Comparison of ENCODE assay signal across 12 mouse cellular contexts in genomic region chr11:22965503-22965902, GRCm38 (mm10). TPM values are rescaled to one million over a fixed set of nuclear protein-coding genes. Genes with fewer than 3 reads are reported as not detected.
DNase-seq lines count a peak whose midpoint lies in the region; ATAC-seq and TF ChIP-seq lines count a peak whose summit lies in the region.
"Had no signal": no experiment of that assay in that cellular context is flagged by ENCODE, and none has a peak within 500 bp of the region (broad histone marks: within the 10 kb centered on the region; RNA-seq: fewer than 3 reads in every experiment).

No protein-coding gene starts in this region.

- ATAC-seq in intestine, postnatal 0 days: no peak
- no peak for ATAC-seq in intestine, embryonic 15.5 days
- no peak for ATAC-seq in megakaryocyte, adult 5-6 weeks (ENCODE audit: poor library complexity, severe bottlenecking)
- no peak for ATAC-seq in granulocyte monocyte progenitor cell, adult 5-6 weeks (replicated peaks; ENCODE audit: poor library complexity, severe bottlenecking)
- ATAC-seq: forebrain, embryonic 14.5 days had no signal

- no peak overlapping the region for H3K9ac ChIP-seq in intestine, postnatal 0 days (ENCODE audit: low read depth, low read length)
- no peak overlapping the region for H3K9ac ChIP-seq in intestine, embryonic 15.5 days
- H3K9ac ChIP-seq: heart, embryonic 15.5 days; neural tube, embryonic 12.5 days had no signal

- H3K9me3 ChIP-seq in intestine, postnatal 0 days (ENCODE audit: control insufficient read depth): no peaks in the 10 kb centered on the region
- no peaks in the 10 kb centered on the region for H3K9me3 ChIP-seq in intestine, embryonic 15.5 days

- TF ChIP-seq CTCF in intestine, postnatal 0 days (IDR thresholded peaks at IDR 0.05; ENCODE audit: low read depth): peak; percentile 58
- peak; percentile 6; the same call in 1 of the 2 replicates for TF ChIP-seq CTCF in spleen, adult 2 months (IDR thresholded peaks at IDR 0.05; ENCODE audit: extremely low read depth, insufficient read depth, insufficient read length, insufficient replicate concordance)

- H3K4me3 ChIP-seq in intestine, postnatal 0 days (ENCODE audit: low read depth, low read length): no peak overlapping the region
- H3K4me3 ChIP-seq in intestine, embryonic 15.5 days (replicated peaks): no peak overlapping the region
- no peak overlapping the region for H3K4me3 ChIP-seq in spleen, adult 2 months (ENCODE audit: extremely low read depth, insufficient read depth, insufficient read length)
- H3K4me3 ChIP-seq: heart, embryonic 15.5 days; neural tube, embryonic 12.5 days had no signal

- no peaks in the 10 kb centered on the region for H3K4me1 ChIP-seq in intestine, postnatal 0 days (replicated peaks; ENCODE audit: control insufficient read depth, insufficient read depth, low read length)
- no peaks in the 10 kb centered on the region for H3K4me1 ChIP-seq in intestine, embryonic 15.5 days (replicated peaks)
- H3K4me1 ChIP-seq in spleen, adult 2 months (ENCODE audit: control insufficient read depth, insufficient read depth, insufficient read length): no peaks in the 10 kb centered on the region
- H3K4me1 ChIP-seq: neural tube, embryonic 12.5 days had no signal

- H3K36me3 ChIP-seq in intestine, postnatal 0 days (ENCODE audit: control insufficient read depth, insufficient read depth): peaks cover 5% of the 10 kb centered on the region; the same call in 1 of the 2 replicates
- 0 out of 2 replicates have a peak, but pooled peaks cover 3% of the 10 kb centered on the region for H3K36me3 ChIP-seq in intestine, embryonic 15.5 days
- no peaks in the 10 kb centered on the region for H3K36me3 ChIP-seq in spleen, adult 2 months (ENCODE audit: control insufficient read depth, insufficient read depth, low read length)

- 85% methylated on average over 4 of the region's 4 CpGs for WGBS in intestine, postnatal 0 days
- WGBS in intestine, embryonic 15.5 days: 83% methylated on average over 4 of the region's 4 CpGs
- 92% methylated on average over 4 of the region's 4 CpGs for WGBS in spleen, adult 2 months

- no peak overlapping the region for H3K4me2 ChIP-seq in intestine, postnatal 0 days (replicated peaks; ENCODE audit: low read depth)
- H3K4me2 ChIP-seq in intestine, embryonic 15.5 days (replicated peaks): no peak overlapping the region
- H3K4me2 ChIP-seq: heart, embryonic 15.5 days; neural tube, embryonic 12.5 days had no signal

- H3K27ac ChIP-seq in intestine, postnatal 0 days (ENCODE audit: low read depth, low read length): no peak overlapping the region
- no peak overlapping the region for H3K27ac ChIP-seq in intestine, embryonic 15.5 days
- H3K27ac ChIP-seq in spleen, adult 2 months (ENCODE audit: insufficient read depth, low read length): no peak overlapping the region
- H3K27ac ChIP-seq: heart, embryonic 15.5 days; neural tube, embryonic 12.5 days had no signal

- no peaks in the 10 kb centered on the region for H3K27me3 ChIP-seq in intestine, postnatal 0 days (replicated peaks; ENCODE audit: control insufficient read depth, insufficient read depth, low read length)
- no peaks in the 10 kb centered on the region for H3K27me3 ChIP-seq in intestine, embryonic 15.5 days (replicated peaks)
- no peaks in the 10 kb centered on the region for H3K27me3 ChIP-seq in spleen, adult 2 months (ENCODE audit: control insufficient read depth, insufficient read depth, low read length)
- H3K27me3 ChIP-seq: heart, embryonic 15.5 days; neural tube, embryonic 12.5 days had no signal

- no peak for DNase-seq in spleen, adult 2 months (ENCODE audit: low read depth in 1 of 2, low spot score in 2 of 2)
- DNase-seq in spleen, postnatal 14 days (ENCODE audit: low spot score in 2 of 2): no peak
- peak; percentile 37 for DNase-seq in ZHBTc4 (ENCODE audit: low read depth, low spot score)
- peak; percentile 43 for DNase-seq in thymus, postnatal 4 days
- DNase-seq: cerebellum, postnatal 14 days had no signal

- no peak for TF ChIP-seq POLR2A in spleen, adult 2 months (IDR thresholded peaks at IDR 0.05; ENCODE audit: low read depth, low read length)

RNA-seq across cellular contexts. Expression of gene Zrsr1, which starts 6.3 kb away (rescaled TPM):
- 2.0 and 2.3 TPM in 2 replicates for polyA plus RNA-seq in intestine, postnatal 0 days (2015; fragmentation: Nextera tagmentation; extraction: Ambion mirVana)
- 2.4 and 2.9 TPM in 2 replicates for polyA plus RNA-seq in intestine, embryonic 15.5 days (2015; fragmentation: Nextera tagmentation; extraction: Ambion mirVana)
- polyA plus RNA-seq in spleen, adult 2 months (2012; rRNA removed): 4.8 and 5.4 TPM in 2 replicates
- 7.2 and 7.4 TPM in 2 replicates for total RNA-seq in megakaryocyte, adult 5-6 weeks (2015)
- 11.7 and 15.4 TPM in 2 replicates for total RNA-seq in megakaryocyte, adult 5-6 weeks (2017)
- total RNA-seq in granulocyte monocyte progenitor cell, adult 5-6 weeks (2014; fragmentation: Nextera tagmentation): 3.2 and 4.1 TPM in 2 replicates
- 4.5 and 9.3 TPM in 2 replicates for total RNA-seq in granulocyte monocyte progenitor cell, adult 5-6 weeks (2017)

RNA-seq across cellular contexts. Expression of gene Gm28048, which starts 16.4 kb away (rescaled TPM):
- 15.8 and 20.3 TPM in 2 replicates for polyA plus RNA-seq in intestine, postnatal 0 days (2015; fragmentation: Nextera tagmentation; extraction: Ambion mirVana)
- 13.1 and 16.2 TPM in 2 replicates for polyA plus RNA-seq in intestine, embryonic 15.5 days (2015; fragmentation: Nextera tagmentation; extraction: Ambion mirVana)
- polyA plus RNA-seq in spleen, adult 2 months (2012; rRNA removed): 0.05 TPM in 1 of 2 replicates, not detected in the other
- 58.7 and 62.6 TPM in 2 replicates for total RNA-seq in megakaryocyte, adult 5-6 weeks (2015)
- total RNA-seq in megakaryocyte, adult 5-6 weeks (2017): 31.5 and 36.8 TPM in 2 replicates
- 70.6 and 93.5 TPM in 2 replicates for total RNA-seq in granulocyte monocyte progenitor cell, adult 5-6 weeks (2014; fragmentation: Nextera tagmentation)
- total RNA-seq in granulocyte monocyte progenitor cell, adult 5-6 weeks (2017): 48.6 and 74.5 TPM in 2 replicates

RNA-seq across cellular contexts. Expression of gene Commd1, which starts 16.7 kb away (rescaled TPM):
- polyA plus RNA-seq in intestine, postnatal 0 days (2015; fragmentation: Nextera tagmentation; extraction: Ambion mirVana): 286 and 294 TPM in 2 replicates
- polyA plus RNA-seq in intestine, embryonic 15.5 days (2015; fragmentation: Nextera tagmentation; extraction: Ambion mirVana): 375 and 384 TPM in 2 replicates
- polyA plus RNA-seq in spleen, adult 2 months (2012; rRNA removed): 4.2 and 5.4 TPM in 2 replicates
- total RNA-seq in megakaryocyte, adult 5-6 weeks (2015): 138 TPM in 2 replicates
- total RNA-seq in megakaryocyte, adult 5-6 weeks (2017): 98.5 and 129 TPM in 2 replicates
- 95.6 and 97.6 TPM in 2 replicates for total RNA-seq in granulocyte monocyte progenitor cell, adult 5-6 weeks (2014; fragmentation: Nextera tagmentation)
- total RNA-seq in granulocyte monocyte progenitor cell, adult 5-6 weeks (2017): 119 and 143 TPM in 2 replicates

RNA-seq across cellular contexts. Expression of gene Cct4, which starts 24.8 kb away (rescaled TPM):
- 95.3 and 101 TPM in 2 replicates for polyA plus RNA-seq in intestine, postnatal 0 days (2015; fragmentation: Nextera tagmentation; extraction: Ambion mirVana)
- polyA plus RNA-seq in intestine, embryonic 15.5 days (2015; fragmentation: Nextera tagmentation; extraction: Ambion mirVana): 256 and 268 TPM in 2 replicates
- polyA plus RNA-seq in spleen, adult 2 months (2012; rRNA removed): 155 and 159 TPM in 2 replicates
- 184 and 193 TPM in 2 replicates for total RNA-seq in megakaryocyte, adult 5-6 weeks (2015)
- total RNA-seq in megakaryocyte, adult 5-6 weeks (2017): 137 and 141 TPM in 2 replicates
- total RNA-seq in granulocyte monocyte progenitor cell, adult 5-6 weeks (2014; fragmentation: Nextera tagmentation): 190 and 205 TPM in 2 replicates
- 260 and 305 TPM in 2 replicates for total RNA-seq in granulocyte monocyte progenitor cell, adult 5-6 weeks (2017)

RNA-seq across cellular contexts. Expression of gene Fam161a, which starts 41.8 kb away (rescaled TPM):
- polyA plus RNA-seq in intestine, postnatal 0 days (2015; fragmentation: Nextera tagmentation; extraction: Ambion mirVana): 1.9 and 2.8 TPM in 2 replicates
- 1.5 and 1.8 TPM in 2 replicates for polyA plus RNA-seq in intestine, embryonic 15.5 days (2015; fragmentation: Nextera tagmentation; extraction: Ambion mirVana)
- polyA plus RNA-seq in spleen, adult 2 months (2012; rRNA removed): 0.20 and 0.41 TPM in 2 replicates
- total RNA-seq in megakaryocyte, adult 5-6 weeks (2015): 3.5 and 4.1 TPM in 2 replicates
- 2.6 and 3.5 TPM in 2 replicates for total RNA-seq in megakaryocyte, adult 5-6 weeks (2017)
- total RNA-seq in granulocyte monocyte progenitor cell, adult 5-6 weeks (2014; fragmentation: Nextera tagmentation): 2.4 and 3.6 TPM in 2 replicates
- total RNA-seq in granulocyte monocyte progenitor cell, adult 5-6 weeks (2017): 1.3 and 1.7 TPM in 2 replicates

Comparison
In these comparisons a context has a peak if more than half of its experiments do, and no peak if none do; other contexts are left out.
1. DNase-seq: peak in ZHBTc4 (single experiment) and thymus, postnatal 4 days (single experiment); none in spleen, adult 2 months (0 of 2) and spleen, postnatal 14 days (0 of 2).
2. RNA of gene Gm28048, which starts 16.4 kb away (polyA plus RNA-seq): 15.8 to 20.3 TPM in intestine, postnatal 0 days and 13.1 to 16.2 TPM in intestine, embryonic 15.5 days; 0.05 TPM in spleen, adult 2 months; every median in the first group is over 10 times any median in the second.
3. RNA of gene Commd1, which starts 16.7 kb away (polyA plus RNA-seq): 375 to 384 TPM in intestine, embryonic 15.5 days and 286 to 294 TPM in intestine, postnatal 0 days; 4.2 to 5.4 TPM in spleen, adult 2 months; every median in the first group is over 10 times any median in the second.